In genomic region chr11:109579999-109580398, GRCm38 (mm10) we compare ENCODE assay signal across 30 mouse cellular contexts. TPM values are rescaled to one million over a fixed set of nuclear protein-coding genes. Genes with fewer than 3 reads are reported as not detected.
DNase-seq lines count a peak whose midpoint lies in the region; ATAC-seq lines count a peak whose summit lies in the region.
"Had no signal": no experiment of that assay in that cellular context is flagged by ENCODE, and none has a peak within 500 bp of the region (broad histone marks: within the 10 kb centered on the region; RNA-seq: fewer than 3 reads in every experiment).

No protein-coding gene starts in this region.

- no peak for ATAC-seq in kidney, embryonic 14.5 days (ENCODE audit: low FRiP score, low TSS enrichment)
- ATAC-seq: forebrain, embryonic 15.5 days; hindbrain, postnatal 0 days; intestine, postnatal 0 days; Patski had no signal

- no peak overlapping the region for H3K27ac ChIP-seq in kidney, embryonic 14.5 days (ENCODE audit: low read depth, low read length)
- H3K27ac ChIP-seq: embryonic facial prominence, embryonic 10.5 days; embryonic facial prominence, embryonic 13.5 days; forebrain, embryonic 12.5 days; forebrain, embryonic 15.5 days; heart, adult 2 months; heart, embryonic 10.5 days; heart, embryonic 13.5 days; hindbrain, embryonic 14.5 days; hindbrain, postnatal 0 days had no signal

- 90% methylated on average over 9 of the region's 9 CpGs for WGBS in kidney, embryonic 14.5 days

- no peak overlapping the region for H3K4me3 ChIP-seq in kidney, embryonic 14.5 days (ENCODE audit: low read length)
- H3K4me3 ChIP-seq: embryonic facial prominence, embryonic 10.5 days; embryonic facial prominence, embryonic 13.5 days; erythroblast, embryonic 14.5 days; forebrain, embryonic 12.5 days; forebrain, embryonic 15.5 days; heart, adult 2 months; heart, embryonic 10.5 days; heart, embryonic 13.5 days had no signal

- H3K9ac ChIP-seq in kidney, embryonic 14.5 days (ENCODE audit: low read depth, low read length), result no peak overlapping the region
- H3K9ac ChIP-seq: embryonic facial prominence, embryonic 13.5 days; forebrain, embryonic 12.5 days; forebrain, embryonic 15.5 days; heart, embryonic 13.5 days; hindbrain, embryonic 14.5 days had no signal

- H3K4me1 ChIP-seq in kidney, embryonic 14.5 days (ENCODE audit: control insufficient read depth, insufficient read depth, low read length), result no peaks in the 10 kb centered on the region
- H3K4me1 ChIP-seq: heart, embryonic 13.5 days had no signal

- H3K36me3 ChIP-seq in kidney, embryonic 14.5 days (ENCODE audit: control insufficient read depth, insufficient read depth, low read length), result peaks cover 7% of the 10 kb centered on the region; the same call in 1 of the 2 replicates
- H3K36me3 ChIP-seq: forebrain, embryonic 12.5 days; forebrain, embryonic 15.5 days had no signal

- H3K9me3 ChIP-seq in kidney, embryonic 14.5 days (ENCODE audit: control insufficient read depth, low read length), result no peaks in the 10 kb centered on the region
- H3K9me3 ChIP-seq: embryonic facial prominence, embryonic 10.5 days; embryonic facial prominence, embryonic 13.5 days; forebrain, embryonic 12.5 days; forebrain, embryonic 15.5 days; G1E; heart, embryonic 10.5 days; heart, embryonic 13.5 days had no signal

- no peaks in the 10 kb centered on the region for H3K27me3 ChIP-seq in kidney, embryonic 14.5 days (ENCODE audit: control insufficient read depth, insufficient read depth, low read length)
- H3K27me3 ChIP-seq: CH12.LX; embryonic facial prominence, embryonic 13.5 days; forebrain, embryonic 12.5 days; forebrain, embryonic 15.5 days; heart, embryonic 13.5 days; Patski had no signal

- H3K4me2 ChIP-seq in kidney, embryonic 14.5 days (replicated peaks; ENCODE audit: low read depth, low read length), result no peak overlapping the region
- H3K4me2 ChIP-seq: embryonic facial prominence, embryonic 13.5 days; forebrain, embryonic 12.5 days; forebrain, embryonic 15.5 days; heart, embryonic 13.5 days; hindbrain, embryonic 14.5 days had no signal

- DNase-seq in cerebellum, adult 11-12 months, result peak; percentile 61
- DNase-seq in cerebellum, postnatal 4 days (ENCODE audit: low spot score in 2 of 2), result no peak
- peak; percentile 46 to 50 for DNase-seq in cerebellum, adult 18-20 months
- peak; percentile 56 for DNase-seq in cerebellum, adult 9-10 months
- DNase-seq in cerebellum, postnatal 25 days, result peak; percentile 62 to 64
- DNase-seq in adrenal gland, postnatal 14 days, result no peak
- DNase-seq in kidney, postnatal 36 days, result no peak
- DNase-seq: adrenal gland, postnatal 10 days; B cell, adult 2 months; embryo, embryonic 11 days; gastrocnemius, postnatal 10 days; gastrocnemius, postnatal 36 days; heart, adult 2 months; heart, postnatal 14 days; heart, postnatal 4 days; kidney, adult 2 months had no signal

RNA-seq across cellular contexts. Expression of gene Wipi1, which starts 31.8 kb away (rescaled TPM):
- total RNA-seq in adrenal gland, postnatal 14 days (2021), result 31.9 and 40.0 TPM in 2 replicates
- 15.0 and 19.6 TPM in 2 replicates for polyA plus RNA-seq in kidney, embryonic 14.5 days (2014; fragmentation: Nextera tagmentation; extraction: Ambion mirVana)

Comparison
In these comparisons a context has a peak if more than half of its experiments do, and no peak if none do; other contexts are left out.
1. DNase-seq: peak in cerebellum, adult 11-12 months (single experiment), cerebellum, adult 18-20 months (2 of 2), cerebellum, adult 9-10 months (single experiment) and cerebellum, postnatal 25 days (2 of 2); none in cerebellum, postnatal 4 days (0 of 2), adrenal gland, postnatal 14 days (single experiment) and kidney, postnatal 36 days (0 of 2).